Mouse (Mus musculus) thymus, postnatal 0 days (tissue): ENCODE results near the gene Gng10. TPM values are rescaled to one million over a fixed set of nuclear protein-coding genes. Genes with fewer than 3 reads are reported as not detected.

Source experiments
- DNase-seq: peaks from one replicate; pipeline ENCODE4 v3.0.0-alpha.2; 2015; ENCODE audit warnings: low spot score
- polyA plus RNA-seq: library from polyadenylated mRNA; unstranded; fragments of >200 nt; fragmentation: Nextera tagmentation; extraction: Ambion mirVana; gene quantifications from 2 replicates; pipeline ENCODE4 v1.2.1, GENCODE M21; 2015

Gene Gng10
- 124 and 128 TPM in 2 replicates for polyA plus RNA-seq

- DNase-seq = peak; percentile 71
Observed at GRCm38 (mm10) chr4:59034918-59035785, at the start of gene Gng10. TSS of gene Gng10 (plus strand) at chr4:59035088.

DNA sequence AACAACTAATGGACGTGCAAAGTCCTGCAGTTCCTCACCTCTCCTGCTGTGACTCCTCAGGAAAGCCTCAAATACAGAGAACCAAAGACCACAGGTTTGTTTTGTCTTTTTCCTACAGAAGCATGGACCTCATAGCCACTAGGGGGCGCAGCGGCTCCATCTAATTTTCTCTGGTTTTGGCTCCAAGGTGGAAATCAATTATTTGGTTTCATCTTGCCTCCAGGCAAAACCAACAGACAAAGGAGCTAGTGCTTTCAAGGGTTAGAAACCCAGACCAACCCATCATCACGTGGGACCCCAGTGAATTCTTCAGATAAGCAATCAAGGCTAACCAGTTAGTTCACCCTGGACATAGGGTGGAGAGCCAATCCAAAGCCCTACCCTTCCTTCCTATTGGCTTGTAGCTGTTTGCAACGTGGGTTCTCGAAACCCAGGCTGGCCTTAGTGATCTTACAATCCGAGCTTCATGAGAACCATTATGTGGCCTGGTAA lies 49.7 kb upstream of the Gng10 start:
- DNase-seq = peak; percentile 78

GRCm38 (mm10) chr4:58986540-58987190 lies 48.2 kb upstream of the Gng10 start, which contains the start of gene Ptgr1:
TSS of gene Ptgr1 (minus strand) at chr4:58987119.
- peak; percentile 86 for DNase-seq

DNA sequence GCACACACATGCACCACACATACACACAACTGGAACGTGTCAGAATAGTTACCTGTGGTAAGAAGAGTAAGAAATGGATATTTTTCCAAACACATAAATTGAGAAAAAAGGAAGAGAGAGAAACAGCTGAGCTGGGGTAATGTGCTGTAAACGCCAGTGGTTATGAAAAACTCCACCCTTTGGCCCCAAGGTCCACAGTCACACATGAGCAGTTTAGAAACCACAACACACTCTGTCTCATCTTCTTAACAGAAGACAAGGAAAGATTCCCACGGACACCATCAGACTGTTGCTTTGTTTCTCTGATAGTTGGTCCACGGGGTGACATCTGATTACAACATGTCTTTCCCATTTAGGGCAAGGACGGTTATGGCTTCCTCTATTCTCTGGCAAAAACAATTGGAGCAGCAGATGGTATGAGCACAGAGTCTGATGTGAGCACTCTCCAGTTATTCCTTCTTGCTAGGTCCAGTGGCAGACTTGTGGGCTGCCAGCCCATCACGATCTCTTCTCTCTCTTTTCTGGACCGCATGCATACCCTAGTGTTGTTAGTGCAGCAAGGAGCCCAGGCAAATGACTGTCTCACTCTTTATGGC lies 45.5 kb upstream of the Gng10 start:
- DNase-seq = no peak

DNA sequence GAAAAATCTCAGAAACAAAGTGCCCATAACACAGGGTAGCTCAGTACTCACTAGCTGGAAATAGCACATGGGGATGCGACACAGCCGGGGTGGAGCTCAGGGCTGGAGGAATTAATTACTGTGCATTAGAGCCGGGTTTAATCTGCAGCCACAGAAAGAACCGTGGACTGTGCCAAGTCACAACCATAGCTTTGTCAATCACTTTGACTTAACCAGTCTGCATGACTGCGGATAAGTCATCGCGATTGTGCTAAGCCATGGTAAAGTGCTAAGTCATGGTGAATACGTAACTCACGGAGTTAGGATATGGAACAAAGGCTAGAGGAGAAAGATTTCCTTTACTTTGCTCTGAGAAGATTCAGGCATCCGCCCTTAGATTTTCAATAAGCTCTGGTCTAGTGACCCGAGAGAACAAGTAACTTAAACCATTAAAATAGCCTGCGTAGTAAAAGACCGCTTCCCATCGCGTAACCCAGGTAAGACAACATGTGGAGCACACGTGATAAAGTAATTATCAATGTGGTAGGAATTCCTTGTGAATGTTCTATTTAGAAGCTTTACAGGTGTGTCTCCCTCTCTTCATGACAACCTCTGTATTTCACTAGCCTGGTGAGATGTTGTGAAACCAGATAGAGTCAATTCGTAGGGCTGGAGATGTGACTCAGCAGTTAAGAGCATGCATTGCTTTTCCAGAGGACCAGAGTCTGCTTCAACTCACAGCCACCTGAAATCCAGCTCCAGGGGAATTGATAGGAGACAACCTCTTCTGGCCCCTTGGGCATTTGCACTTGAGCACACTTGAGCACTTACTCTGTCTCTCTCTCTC lies 44.1 kb upstream of the Gng10 start:
- no peak for DNase-seq

DNA sequence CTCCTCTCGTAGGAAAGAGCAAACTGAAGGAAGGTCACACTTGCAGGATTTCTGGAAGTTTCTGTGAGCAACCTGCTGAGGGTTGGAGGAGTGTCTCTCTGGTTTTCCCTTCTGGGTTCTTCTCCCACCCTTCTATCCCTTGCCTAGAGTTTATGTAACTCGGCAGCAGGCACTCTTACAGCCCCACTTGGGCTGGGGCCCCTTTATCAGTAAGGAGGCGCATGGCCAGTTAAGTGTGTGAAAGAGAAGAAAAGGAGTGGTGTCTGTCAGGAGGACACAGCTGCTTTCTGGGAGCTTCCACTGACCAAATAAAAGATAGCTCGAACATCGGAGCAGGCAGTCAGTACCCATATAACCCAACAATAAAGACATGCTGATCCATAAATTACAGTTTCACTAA lies 42.7 kb upstream of the Gng10 start:
- DNase-seq = no peak

DNA sequence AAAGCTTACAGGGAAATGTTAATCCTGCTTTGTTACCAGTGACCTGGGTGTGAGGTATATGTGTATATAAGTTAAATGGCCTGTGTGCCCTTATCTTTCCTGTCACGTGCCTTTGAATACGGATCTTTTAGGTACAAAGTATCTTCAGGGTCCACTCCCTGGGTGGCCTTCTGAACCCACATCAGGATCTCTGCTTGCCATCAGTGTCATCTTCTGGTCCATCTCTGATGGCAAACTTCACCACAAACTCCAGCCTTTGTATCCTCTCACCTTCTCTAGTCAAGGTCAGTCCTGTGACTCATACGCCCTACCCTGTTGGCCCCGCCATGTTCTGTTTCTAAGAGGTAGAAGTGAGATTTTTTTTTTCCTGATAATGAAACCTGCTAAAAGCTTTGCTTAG lies 40.1 kb upstream of the Gng10 start, which contains the start of gene Dnajc25:
Dnajc25 (plus strand) TSS at position 301 of the 400 bp plus-strand sequence.
- no peak for DNase-seq

DNA sequence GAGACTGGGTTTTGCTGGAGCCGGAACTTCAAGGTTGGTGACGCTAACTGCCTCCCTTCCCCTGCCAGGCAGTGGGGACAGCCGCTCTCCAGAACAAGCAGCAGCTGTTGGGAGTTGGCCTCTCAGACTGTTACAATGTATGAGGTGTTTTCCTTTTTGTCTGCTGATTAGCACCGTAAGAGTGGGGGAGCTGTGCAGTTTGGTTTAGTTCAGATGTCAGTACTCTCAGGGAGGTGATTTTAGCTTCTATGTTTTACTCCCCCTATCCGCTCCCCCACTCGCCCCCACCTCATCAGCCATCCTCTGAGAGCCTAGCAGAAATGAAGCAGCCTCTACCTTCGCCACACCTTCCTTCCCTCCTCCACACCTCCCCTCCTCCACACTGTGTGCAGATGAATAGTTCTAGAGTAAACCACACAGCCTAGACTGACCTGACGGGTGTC lies 39.6 kb upstream of the Gng10 start:
- DNase-seq = no peak

- no peak for DNase-seq
Observed at GRCm38 (mm10) chr4:58997081-58997480, 37.8 kb upstream of the Gng10 start.

DNA sequence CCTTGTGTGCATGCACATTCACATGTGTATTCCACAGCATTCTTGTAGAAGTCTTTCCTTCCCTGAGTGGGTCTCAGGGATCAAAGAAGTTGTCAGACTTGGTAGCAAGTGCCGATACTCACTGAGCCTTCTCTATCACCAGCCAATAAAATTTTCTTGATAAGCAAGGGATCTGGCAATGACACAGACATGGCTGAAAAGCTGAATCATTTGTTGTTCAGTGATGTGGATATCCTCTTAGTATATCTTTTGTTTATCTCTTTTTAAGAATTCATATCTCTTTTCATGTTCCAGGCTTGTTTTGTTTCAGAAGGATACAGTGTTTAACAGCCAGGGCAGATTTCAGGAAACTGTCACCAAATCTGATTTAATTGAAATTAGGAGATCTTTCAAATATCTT lies 36.2 kb upstream of the Gng10 start:
- DNase-seq = no peak

DNA sequence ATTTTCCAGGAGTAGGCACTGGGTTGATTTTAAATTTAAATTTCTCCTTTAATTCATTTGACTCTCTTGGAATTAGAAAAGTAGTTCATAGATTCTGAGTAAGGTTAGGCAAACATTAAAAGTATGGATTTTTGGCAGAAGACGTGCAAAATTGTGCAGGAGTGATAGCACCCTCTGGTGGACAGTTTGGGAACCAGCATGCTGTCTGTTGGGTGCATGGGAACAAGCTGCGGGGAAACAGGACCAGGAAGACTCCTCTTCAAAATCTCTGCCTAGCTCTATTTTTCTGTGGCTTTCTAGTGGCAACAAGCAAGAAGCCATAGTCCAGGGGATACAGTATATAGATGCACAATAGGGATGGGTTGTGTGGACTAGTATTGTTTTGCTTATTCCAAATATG lies 35.2 kb upstream of the Gng10 start:
- DNase-seq = peak; percentile 82

DNA sequence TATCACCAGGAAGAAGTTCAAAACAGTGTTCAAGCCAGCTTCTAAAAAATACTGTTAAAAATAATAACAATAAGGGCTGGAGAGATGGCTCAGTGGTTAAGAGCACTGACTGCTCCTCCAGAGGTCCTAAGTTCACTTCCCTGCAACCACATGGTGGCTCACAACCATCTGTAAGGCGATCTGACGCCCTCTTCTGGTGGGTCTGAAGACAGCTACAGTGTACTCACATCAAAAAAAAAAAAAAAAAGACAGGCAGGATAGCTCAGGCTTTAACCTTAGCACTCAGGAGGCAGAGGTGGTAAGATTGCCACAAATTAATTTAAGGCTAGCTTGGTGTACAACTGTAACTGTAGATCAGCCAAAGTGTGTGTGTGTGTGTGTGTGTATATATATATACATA lies 34.3 kb upstream of the Gng10 start:
- peak; percentile 74 for DNase-seq

DNA sequence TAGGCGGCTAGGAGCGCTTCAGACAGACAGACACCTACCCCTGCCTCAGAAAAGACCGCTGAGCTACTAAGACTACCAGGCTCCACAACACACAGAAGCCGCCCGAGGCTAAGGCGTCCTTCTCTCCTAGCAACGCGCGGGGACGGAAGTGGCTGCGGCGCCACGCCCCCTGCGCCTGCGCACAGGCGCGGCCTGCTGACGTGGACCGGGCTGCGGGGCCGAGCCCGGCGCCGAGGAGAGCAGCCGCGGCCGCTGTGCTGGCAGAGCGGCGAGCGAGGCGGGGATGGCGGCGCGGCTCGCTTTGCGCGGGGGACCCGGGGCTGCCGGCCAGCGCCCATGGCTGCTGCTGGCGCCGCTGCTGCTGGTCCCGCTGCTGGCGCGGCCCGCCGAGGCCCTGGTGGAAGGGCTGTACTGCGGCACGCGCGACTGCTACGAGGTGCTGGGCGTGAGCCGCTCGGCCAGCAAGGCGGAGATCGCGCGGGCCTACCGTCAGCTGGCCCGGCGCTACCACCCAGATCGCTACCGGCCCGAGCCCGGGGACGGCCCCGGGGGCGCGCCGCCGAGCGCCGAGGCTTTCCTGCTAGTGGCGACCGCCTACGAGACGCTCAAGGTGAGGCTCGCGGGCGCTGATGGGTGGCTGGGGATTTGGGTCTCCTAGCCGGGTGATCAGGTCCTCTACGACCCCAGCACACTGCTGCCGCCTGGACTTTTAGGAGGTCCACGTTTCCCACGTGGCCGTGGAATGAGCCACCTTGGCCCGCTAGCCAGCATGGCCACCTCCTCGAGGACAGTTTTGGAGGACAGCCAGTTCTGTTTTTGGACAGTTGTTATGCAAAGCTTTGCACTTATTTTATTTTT lies 31.7 kb upstream of the Gng10 start, which contains the start of gene Gm20503:
Gm20503 (plus strand) TSS at position 263 of the 858 bp plus-strand sequence.
- DNase-seq = peak; percentile 95

DNA sequence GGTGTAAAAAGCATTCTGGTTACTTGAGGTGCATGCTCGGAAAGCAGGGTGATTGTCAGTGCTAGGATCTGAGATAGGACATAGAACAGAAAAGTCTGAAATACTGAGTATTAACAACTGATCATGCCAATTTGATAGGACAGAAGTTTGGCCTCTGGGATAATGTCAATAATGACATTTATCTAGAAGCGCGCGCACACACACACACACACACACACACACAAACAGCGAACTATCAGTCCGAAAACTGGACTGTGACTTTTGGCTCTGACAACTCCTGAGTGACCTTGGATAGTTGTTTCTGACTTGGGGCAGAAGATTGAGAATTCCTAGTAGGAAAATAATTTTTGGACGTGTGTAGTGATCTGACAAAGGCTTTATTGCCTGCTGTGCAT lies 31.1 kb upstream of the Gng10 start:
- no peak for DNase-seq

DNA sequence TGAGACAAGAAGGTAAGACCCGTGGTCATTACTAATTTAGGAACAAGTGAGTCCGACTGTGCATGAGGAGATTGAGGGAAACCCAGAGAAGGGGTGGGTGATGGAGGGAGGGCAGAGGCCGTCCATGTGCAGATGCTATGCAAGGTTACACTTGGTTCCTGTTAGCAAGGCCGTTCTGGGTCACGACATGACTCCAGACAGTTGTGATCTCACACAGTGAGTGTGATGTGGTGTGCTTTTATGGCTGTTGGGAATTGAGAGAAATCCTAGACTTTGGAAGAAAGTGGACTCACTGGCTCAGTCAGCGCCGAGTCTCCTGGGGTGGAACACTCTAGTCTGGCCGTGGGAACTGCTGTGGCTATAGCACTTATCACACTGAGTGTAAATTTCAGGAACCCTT lies 28.7 kb upstream of the Gng10 start:
- no peak for DNase-seq

DNA sequence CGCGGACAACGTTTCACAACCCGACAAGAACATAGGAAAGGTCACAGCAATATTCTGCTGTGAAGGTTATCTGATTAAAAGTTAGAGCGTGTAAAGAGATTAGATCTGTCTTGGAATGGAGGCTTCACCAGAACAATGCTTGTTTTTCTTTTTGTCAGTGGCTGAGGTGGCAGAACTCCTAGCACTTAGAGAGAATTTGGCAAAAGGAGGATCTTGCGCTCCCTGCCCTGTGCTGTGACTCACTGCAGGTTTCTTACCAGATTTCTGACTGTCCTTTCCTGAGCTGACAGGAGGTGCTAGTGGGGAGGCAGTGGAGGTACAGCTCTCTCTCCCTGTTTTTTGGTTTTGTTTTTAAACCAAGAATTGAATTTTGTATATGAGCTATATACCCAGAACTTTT lies 27.9 kb upstream of the Gng10 start:
- no peak for DNase-seq

DNA sequence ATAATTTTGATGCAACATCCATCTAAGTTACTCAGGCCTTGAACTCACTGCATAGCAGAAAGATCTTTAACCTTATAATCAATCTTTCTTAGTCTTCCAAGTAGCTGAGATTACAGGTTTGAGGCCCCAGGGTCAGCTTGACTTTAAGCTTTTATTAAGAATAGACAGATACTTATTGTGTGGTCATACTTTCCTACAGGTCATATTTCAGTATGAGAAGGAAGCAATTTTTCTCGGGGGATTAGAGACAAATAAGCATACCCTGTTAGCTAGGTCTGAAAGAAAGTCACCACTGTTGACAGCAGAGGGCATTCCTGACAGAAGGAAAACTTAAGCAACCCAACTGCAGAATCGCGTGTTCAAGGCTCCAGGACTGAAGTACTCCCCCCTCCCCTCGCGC lies 26.9 kb upstream of the Gng10 start:
- DNase-seq = no peak

- peak; percentile 65 for DNase-seq
Observed at GRCm38 (mm10) chr4:59009186-59009585, 25.7 kb upstream of the Gng10 start.

GRCm38 (mm10) chr4:59009696-59010095 lies 25.2 kb upstream of the Gng10 start:
- peak; percentile 27 for DNase-seq

- peak; percentile 34 for DNase-seq
Observed at GRCm38 (mm10) chr4:59011446-59011845, 23.4 kb upstream of the Gng10 start.
